Mouse (Mus musculus) embryonic fibroblast, embryonic 13.5 days (primary cell): ENCODE measurements around the gene Abcc4.

ENCODE experiments used
- CTCF ChIP-seq: IDR thresholded peaks from 2 replicates; pipeline ENCODE4 v1.5.1; 2011; ENCODE audit warnings: mild to moderate bottlenecking, control low read depth, low read length, moderate library complexity, borderline replicate concordance; ENCODE audit not compliant: insufficient read depth
- POLR2A ChIP-seq: IDR thresholded peaks from 2 replicates; pipeline ENCODE4 v1.6.1; 2011; ENCODE audit warnings: low read depth, mild to moderate bottlenecking, control low read depth, low read length, moderate library complexity

DNA sequence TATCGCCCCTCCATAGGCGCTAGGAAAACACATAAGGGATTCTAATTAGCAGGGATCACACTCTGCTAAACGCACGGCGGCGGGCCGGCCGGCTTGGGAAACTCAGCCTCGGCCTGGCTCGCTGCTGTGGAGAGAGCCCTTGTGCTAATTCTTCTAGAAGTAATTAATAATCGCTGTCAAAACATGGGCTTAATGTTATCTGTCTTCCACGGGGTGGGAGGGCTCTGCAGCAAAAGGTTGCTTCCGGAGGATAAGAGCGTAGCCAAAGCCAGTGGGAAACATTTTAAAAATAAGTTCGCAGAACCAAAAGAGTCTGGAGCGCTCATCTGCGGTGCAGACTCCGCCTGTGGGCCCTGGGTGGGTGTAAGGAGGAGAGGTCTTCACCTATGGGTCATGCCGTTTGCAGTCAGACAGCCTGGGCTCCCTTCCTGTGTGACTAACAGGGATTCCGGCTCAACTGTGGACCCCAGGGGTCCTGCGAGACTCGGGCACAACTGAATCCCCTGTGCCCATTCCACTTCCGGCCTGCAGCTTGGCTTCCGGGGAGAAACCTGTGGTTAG is 154.2 kb downstream of the Abcc4 start:
- no peak for TF ChIP-seq CTCF
- TF ChIP-seq POLR2A = no peak
